Mouse (Mus musculus): ENCODE data around the gene Mrps21. TPM values are rescaled to one million over a fixed set of nuclear protein-coding genes. Genes with fewer than 3 reads are reported as not detected.
"Not testable (repeated sequence)": the region's sequence is repeated elsewhere in the genome, so short reads cannot be mapped to it uniquely, and the experiment has no call there.

Mrps21 gene
- total RNA-seq, 2 experiments from 2014 or later: 147 to 175 TPM

- peak in 1 of 2 experiments; percentile 11 for DNase-seq (ENCODE audit: low spot score in 2 of 2)
Observed at GRCm38 (mm10) chr3:95892066-95893052, 21.0 kb upstream of the Mrps21 start.

DNA sequence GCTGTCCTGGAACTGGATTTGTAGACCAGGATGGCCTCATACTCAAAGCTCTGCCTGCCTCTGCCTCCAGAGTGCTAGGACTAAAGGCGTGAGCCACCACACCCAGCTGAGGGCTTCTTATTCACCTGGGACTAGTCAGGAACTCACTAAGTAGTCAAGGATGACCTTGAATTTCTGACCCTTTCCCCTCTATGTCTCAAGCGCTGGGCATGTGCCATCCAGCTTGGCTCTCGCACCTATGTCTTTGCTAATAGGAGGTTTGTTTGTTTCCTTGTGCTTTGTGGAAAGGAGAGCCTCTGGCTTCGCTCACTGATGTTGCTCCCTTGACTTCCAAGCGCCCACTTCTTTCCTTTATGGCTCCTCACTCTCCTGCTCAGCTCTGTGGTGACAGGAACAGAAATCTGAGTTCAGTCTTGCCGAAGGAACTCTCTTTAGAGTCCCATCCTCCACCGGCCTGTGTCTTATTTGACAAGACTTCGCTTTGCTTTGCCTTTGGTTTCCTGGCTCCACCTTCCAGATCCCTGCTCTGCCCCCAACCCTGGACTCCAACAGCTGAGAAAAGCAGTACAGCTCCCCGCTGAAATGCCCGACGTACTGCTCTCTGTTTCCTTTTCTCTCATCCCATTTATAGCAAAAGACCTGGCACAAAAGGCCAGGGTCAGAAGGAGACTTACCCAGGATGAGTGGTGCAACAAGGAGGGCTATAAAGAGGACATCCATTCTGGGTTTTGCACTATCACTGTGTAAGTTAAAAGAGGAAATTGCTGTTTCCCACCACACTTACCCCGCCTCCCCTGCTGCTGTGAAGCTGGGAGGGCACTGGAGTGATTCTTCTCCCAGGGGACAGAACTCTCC is 20.1 kb upstream of the Mrps21 start, which contains the start of gene BC028528:
Gene BC028528 (minus strand): TSS at position 795 of the 855 bp plus-strand sequence.
- DNase-seq (ENCODE audit: low spot score in 2 of 2): peak in 1 of 2 experiments; percentile 12

GRCm38 (mm10) chr3:95889664-95890063 is 18.3 kb upstream of the Mrps21 start:
- no peak for DNase-seq (ENCODE audit: low spot score in 2 of 2)

DNA sequence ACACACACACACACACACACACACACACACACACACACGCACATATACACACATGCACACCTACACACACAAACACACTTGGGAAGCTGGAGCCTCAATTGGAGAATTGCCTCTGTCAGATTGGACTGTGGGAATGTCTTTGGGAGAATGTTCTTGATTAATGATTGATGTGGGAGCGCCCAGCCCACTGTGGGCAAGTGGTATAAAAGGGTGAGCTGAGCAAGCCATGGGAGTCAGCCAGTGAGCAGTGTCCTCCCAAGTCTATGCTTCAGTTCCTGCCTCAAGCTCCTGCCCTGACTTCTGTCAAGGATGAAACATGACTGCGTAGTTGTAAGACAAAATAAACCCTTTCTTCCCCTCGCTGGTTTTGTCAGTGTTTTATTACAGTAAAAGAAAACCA is 16.3 kb upstream of the Mrps21 start:
- no peak for DNase-seq (ENCODE audit: low spot score in 2 of 2)

DNA sequence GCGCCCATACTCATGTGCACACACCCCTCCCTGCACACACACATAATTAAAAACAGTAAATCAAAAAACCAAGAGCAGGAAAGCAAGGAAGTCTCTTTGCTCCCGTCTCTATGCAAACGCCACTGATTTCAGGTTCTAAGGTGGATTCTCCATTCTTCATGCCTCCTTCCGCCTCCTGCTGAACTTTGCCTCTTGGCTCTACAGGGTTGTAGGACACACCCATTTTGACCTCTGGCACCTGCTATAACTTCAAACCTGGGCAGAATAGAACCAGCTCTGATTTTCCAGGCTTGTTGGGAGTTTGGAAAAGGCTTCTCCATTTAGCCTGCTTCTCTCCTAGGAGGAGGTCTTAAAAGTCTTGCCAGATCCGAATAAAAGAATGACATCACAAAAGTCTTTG is 13.1 kb upstream of the Mrps21 start:
- no peak for DNase-seq (ENCODE audit: low spot score in 2 of 2)

GRCm38 (mm10) chr3:95882816-95883425 is 11.6 kb upstream of the Mrps21 start:
- peak; percentile 78 to 82 for DNase-seq (ENCODE audit: low spot score in 2 of 2)

DNA sequence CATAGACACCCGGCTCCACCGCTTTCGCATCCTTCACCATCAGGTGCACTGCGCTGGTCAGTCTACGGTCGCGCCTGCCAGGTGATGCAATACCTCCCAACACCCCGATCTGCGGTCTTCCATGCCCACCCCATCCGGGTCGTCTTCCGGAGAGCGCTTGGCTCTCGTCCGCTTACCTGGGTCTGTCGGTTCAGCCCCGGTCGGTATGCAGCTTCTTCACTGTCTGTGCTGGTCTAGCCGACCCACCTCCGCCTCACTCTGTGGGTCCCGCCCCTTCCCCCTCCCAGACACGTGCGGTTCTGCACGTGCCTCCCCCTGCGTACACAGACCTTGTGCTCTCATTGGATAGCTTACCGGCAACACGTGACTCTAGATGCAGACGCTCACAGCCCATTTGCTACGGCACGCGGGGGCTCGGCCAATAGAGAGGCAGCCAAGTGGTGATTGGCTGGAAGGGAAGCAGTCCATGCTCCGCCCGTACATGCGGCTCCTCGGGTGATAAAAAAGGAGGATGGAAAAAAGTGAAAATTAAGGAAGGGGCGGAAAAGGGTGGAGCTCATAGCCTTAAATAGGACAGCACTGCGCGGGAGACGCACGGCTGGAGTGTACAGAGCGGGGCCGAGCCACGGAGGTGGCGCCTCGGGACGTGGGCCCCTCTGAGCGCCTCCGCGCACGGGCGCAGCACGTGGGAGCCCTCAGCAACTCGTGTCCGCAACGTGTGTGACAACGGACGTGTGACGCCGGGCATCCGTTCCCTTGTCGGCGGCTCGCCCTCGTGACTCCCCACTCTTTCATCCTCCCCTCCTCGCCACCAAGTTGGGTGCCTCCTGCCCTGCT is 10.9 kb upstream of the Mrps21 start, which contains the start of gene Ciart:
Gene Ciart (minus strand): TSS at position 273 of the 837 bp plus-strand sequence.
- peak; percentile 93 for DNase-seq (ENCODE audit: low spot score in 2 of 2)

DNA sequence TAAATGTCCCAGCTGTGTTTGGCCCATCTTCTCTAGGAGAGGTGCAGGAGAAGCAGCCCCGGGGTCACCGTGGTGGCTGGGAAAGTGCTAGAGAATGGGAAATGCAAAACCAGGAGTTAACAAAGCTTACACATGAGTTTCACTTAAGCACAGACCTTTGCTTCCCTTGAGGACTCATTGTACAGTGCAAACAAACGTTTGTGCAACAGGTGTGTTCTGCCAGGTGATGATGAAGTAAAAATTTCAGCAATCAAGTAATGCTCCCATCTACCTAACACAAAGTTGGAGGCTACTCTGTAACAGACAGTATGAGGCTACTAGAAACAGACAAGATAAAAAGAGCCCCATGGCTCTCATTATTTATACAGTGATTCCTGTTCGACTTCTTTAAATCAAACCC is 7.7 kb upstream of the Mrps21 start:
- no peak for DNase-seq (ENCODE audit: low spot score in 2 of 2)

DNA sequence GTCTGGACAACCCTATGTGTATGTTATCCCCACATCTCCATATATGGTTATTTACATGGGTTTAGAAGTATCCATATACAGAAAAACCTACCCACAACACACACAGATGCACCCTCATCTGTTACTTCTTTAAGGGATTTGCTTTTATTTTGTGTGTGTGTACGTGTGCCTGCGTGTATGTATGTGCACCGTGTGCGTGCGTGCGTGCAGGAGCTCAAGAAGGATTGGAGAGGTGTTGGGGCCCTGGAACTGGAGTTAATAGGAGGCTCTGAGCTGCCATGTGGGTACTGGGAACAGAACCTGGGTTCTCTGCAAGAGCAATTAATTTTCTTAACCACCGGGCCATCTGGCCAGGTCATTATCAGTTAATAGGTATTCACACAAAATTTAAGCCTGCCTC is 729 bp upstream of the Mrps21 start:
- DNase-seq (ENCODE audit: low spot score in 2 of 2): no peak

DNA sequence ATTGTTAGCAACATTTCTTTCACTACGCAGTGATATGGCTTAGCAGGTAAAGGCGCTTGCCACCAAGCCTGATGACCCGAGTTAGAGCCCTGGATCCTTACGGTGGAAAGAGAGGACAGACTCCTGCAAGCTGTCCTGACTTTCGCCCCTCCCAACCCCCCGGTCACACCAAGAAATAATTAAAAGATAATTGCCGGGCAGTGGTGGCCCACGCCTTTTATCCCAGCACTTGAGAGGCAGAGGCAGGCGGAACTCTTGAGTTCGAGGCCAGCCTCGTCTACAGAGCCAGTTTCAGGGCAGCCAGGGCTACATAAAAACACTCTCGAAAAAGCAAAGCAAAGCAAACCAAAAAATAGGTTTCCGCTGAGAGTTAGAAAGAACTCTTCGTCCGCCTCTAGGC is 343 bp downstream of the Mrps21 start:
- DNase-seq (ENCODE audit: low spot score in 2 of 2): no peak

GRCm38 (mm10) chr3:95867408-95867807 is 3.9 kb downstream of the Mrps21 start:
- no peak for DNase-seq (ENCODE audit: low spot score in 2 of 2)

DNA sequence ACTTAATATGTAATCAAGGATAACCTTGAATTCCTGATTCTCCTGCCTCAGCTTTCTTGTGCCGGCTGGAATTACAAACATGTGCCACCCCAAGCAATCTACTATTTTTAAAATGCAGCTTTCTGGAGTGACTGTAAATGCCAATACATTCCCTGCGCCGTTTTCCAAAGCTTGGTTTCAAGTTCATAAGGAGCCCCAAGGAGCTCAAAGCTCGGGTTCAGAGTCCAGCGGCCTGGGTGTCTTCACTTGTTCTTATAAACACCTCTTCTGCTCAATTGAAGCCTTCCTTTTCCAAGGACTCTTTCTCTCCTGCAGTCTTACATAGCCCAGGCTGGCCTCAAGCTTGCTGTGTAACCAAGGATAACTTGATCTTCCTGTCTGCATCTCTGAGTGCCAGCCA is 5.2 kb downstream of the Mrps21 start:
- no peak for DNase-seq (ENCODE audit: low spot score in 2 of 2)

DNA sequence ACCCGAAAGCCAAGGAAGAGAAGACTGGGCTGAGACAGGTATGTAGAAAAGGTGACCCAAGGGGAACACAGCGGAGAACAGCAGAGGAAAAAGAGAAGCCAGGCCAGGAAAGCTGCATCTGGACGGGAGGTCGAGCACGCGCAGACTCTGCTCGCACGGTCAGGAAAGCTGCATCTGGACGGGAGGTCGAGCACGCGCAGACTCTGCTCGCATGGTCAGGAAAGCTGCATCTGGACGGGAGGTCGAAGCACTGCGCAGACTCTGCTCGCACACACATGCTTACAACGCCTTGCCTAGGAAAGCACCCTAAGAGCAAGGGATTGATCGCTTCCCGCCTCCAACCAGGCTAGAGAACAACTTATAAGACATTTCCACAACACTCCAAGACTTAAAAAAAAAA is 5.7 kb downstream of the Mrps21 start:
- no peak for DNase-seq (ENCODE audit: low spot score in 2 of 2)

GRCm38 (mm10) chr3:95865050-95865449 is 6.3 kb downstream of the Mrps21 start:
- peak; percentile 33 to 44 for DNase-seq (ENCODE audit: low spot score in 2 of 2)

- no peak for DNase-seq (ENCODE audit: low spot score in 2 of 2)
Observed at GRCm38 (mm10) chr3:95863578-95863977, 7.7 kb downstream of the Mrps21 start.

DNA sequence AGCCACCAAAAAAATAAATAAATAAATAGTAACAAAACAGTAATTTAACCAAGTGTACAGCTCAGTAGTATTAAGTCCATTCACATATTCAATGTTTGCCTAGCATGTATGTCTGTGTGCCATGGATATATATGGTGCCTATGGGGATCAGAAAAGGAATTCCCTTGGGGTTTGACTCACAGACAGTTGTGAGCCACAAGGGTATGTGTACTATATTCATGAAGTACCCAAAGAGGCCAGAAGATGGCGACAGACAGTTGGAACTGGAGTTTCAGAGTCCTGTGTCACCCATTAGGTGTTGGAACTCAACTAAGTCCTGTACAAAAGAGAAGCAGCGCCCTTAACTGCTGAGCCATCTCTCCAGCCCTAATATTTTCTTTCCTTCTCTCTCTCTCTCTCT is 9.5 kb downstream of the Mrps21 start:
- DNase-seq (ENCODE audit: low spot score in 2 of 2): peak; percentile 72 to 77

GRCm38 (mm10) chr3:95861216-95861615 is 10.1 kb downstream of the Mrps21 start:
- no peak for DNase-seq (ENCODE audit: low spot score in 2 of 2)

GRCm38 (mm10) chr3:95860323-95860722 is 11.0 kb downstream of the Mrps21 start:
- no peak for DNase-seq (ENCODE audit: low spot score in 2 of 2)

- not testable (repeated sequence) for DNase-seq (ENCODE audit: low spot score in 2 of 2)
Observed at GRCm38 (mm10) chr3:95858278-95858677, 13.0 kb downstream of the Mrps21 start.

DNA sequence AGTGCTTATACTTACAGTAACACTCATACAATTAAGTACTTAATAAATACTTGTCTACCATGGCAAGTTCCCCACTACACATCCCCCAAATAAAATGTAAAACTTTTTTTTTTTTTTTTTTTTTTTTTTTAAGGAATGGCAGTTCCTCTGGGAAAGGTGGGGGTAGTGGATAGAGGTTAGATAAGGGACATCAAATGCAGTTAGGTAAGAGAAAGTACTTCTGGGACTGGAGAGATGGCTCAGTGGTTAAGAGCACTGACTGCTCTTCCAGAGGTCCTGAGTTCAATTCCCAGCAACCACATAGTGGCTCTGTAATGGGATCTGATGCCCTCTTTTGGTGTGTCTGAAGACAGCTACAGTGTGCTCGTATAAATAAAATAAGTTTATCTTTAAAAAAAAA is 14.3 kb downstream of the Mrps21 start:
- not testable (repeated sequence) for DNase-seq (ENCODE audit: low spot score in 2 of 2)
